Mouse (Mus musculus): ENCODE results near the gene Flvcr1. TPM values are rescaled to one million over a fixed set of nuclear protein-coding genes. Genes with fewer than 3 reads are reported as not detected.

Flvcr1 gene
- 10 to 100 TPM; 18.6 to 21.6 TPM for total RNA-seq (2021)
- long read RNA-seq, experiment 1, full-length matches to known transcripts, result 10 of 11 reads
- long read RNA-seq, experiment 1, partial matches to known transcripts, result 0 of 11 reads
- long read RNA-seq, experiment 1, other reads (novel, unspliced or antisense), result 1 of 11 reads
- long read RNA-seq, experiment 2, full-length matches to known transcripts, result 1 of 5 reads
- long read RNA-seq, experiment 2, partial matches to known transcripts, result 1 of 5 reads
- long read RNA-seq, experiment 2, other reads (novel, unspliced or antisense), result 3 of 5 reads

DNA sequence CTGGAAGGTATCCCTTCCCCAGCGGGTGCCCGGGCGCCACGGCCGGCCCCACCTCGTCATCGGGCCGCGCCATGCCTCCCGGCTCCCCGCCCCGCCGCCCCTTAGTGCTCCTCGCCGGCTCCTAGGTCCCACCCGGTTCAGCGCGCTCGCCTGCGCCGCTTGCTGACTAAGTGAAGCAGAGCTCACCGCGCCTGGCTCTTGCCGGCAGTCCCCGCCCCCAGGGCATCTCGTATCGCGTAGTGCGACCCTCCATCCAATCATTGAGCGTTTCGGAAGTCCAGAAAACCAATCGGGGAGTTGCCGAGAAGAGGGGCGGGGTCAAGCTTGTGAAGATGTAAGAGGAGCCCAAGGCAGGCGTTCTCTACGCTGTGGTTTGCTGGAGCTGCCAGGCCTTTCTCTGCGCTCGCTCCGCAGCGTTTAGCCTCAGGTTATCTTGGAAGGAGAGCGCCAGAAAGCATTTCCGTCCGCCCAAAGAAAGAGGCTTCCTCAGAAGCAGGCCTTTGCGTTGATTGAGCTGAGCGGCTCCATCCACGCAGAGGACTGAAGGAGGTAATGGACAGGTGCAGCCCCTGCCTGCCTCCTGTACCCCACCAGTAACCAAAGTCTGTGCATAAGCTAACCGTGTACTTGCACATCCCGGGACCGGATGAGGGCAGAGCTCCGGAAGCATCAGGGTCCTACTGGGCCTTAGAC is at the start of gene Flvcr1:
Flvcr1 (minus strand) TSS at position 138 of the 693 bp plus-strand sequence.
- peak; percentile 95 to 99 for DNase-seq (ENCODE audit: low spot score in 2 of 2)

DNA sequence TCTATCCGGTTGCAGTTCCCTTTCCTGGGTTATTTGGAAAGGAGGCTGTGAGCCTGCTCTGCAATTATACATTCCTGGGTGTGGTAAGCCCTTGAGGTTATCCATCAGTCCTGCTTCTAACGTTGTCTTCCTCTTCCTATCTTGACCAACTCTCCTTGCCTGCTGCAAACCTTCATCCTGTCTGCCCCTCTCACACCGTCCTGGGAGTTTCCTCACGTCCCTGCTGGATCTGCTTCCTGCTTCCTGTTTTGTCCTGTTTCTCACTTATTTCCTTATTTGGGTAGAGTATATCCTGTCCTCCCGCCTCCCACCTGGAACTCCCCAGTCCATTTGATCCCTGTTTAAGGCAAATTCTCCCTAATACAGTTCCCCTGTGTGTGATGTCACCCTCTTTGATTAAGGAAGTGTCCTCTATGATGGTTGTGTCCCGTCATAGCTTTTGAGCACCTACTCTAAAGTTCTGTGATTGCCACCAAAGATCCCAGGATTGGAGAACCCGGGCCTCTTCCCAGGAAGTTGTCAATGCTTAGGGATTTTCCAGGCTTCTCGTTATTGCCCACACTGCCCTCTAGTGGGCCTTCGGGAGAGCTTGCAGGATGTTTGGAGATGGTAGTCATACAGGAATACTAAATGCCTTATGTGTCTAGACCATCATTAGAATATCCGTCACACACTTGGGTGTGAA is 49.4 kb upstream of the Flvcr1 start:
- DNase-seq (ENCODE audit: low spot score in 2 of 2), result peak; percentile 36 to 67

DNA sequence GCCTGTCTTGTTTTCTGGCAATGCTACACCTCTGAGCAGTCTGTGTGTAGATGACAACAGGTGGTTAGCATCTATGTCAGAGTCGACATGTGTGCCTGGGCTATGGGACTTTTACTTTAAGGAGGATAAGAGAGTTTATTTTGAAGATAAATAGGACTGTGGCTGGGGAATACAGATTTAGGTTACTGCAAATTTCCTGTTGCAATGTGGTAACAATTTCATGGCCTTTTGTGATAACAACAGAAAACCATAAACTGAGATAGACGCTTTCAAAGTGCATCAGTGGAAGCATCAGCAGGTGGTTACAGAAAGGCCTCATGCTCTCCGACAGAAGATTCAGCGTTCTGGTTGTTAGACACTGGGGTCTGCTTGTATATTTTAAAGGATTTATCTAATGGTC is 47.5 kb upstream of the Flvcr1 start:
- no peak for DNase-seq (ENCODE audit: low spot score in 2 of 2)

DNA sequence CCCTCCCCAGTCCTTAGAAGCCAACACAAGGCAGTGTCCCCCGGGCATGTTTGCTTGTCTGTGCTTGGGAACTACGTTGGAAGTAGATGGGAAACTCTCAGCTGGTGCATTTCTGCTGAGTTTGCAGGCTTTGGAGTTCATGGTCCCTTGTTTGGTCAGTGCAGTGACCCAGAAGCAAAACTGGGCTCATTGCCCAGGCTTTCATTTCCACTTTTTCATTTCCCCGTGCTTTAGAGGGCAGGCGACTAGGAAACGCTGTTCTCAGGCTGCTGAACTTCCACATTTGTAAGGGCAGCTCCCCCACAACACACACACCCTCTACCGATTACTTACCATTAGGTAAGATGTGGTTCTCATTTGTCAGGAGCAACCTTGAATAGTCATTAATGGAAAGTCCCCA is 47.0 kb upstream of the Flvcr1 start:
- peak in 1 of 2 experiments; percentile 60 for DNase-seq (ENCODE audit: low spot score in 2 of 2)

DNA sequence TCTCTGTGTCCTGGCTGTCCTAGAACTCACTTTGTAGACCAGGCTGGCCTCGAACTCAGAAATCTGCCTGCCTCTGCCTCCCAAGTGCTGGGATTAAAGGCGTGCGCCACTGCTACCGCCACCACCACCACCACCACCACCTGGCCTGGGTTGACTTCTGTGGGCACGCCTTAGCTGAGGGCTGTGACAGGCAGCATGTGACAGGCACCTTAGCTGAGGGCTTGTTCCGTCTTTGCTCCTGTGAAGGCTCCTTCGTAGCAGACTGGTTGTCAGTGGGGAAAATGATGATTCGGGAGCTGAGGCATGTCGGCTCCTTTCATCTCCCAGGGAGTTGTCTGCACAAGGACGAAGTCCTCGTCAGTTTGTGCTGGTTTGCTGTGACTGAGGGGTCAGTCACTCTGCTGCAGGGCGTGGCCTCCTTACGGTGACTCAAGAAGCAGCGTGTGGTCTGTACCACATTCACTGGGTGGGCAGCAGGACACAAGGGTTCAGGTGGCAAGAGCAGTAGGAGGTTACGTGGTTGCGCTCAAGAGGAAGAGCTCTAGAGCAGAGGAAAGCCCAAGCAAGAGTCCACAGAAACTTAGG is 46.5 kb upstream of the Flvcr1 start:
- DNase-seq (ENCODE audit: low spot score in 2 of 2), result no peak

DNA sequence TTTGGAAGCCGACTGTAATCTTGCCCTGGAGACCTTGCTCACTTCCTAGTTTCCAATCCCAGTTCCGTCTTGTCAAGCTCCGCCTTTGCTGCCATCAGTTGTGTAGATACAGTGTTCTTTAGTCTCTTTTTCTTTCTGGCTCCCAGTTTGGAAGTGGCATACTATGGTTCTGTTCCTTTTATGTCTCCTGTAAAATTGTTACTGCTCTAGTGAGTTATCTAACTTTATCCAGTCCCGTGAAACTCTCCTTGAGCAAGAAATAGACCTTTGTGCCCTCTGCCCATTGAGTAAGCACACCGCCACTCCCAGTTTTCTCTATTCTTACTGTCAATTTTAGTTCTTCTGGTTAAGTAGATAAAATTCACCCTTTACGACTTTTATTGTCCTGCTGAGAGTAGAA is 45.7 kb upstream of the Flvcr1 start:
- no peak for DNase-seq (ENCODE audit: low spot score in 2 of 2)

DNA sequence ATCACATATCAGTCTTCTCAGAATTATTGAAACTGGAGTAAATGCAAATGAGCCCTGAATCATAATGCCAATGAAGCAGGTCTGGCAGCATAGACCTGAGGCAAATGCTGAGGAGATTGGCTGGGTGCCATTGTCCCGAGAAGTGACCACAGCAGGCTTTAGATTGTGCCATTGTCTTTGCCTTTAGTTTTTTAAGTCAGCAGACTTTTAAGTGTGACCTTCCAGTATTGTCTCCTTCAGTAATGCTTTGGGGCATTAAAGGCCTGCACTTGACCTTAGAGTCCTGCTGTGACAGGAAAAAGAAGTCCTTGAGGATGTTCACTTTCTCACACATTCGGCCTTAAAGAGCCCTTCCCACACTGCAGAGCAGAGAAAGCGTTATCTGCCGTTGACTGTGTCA is 44.3 kb upstream of the Flvcr1 start:
- no peak for DNase-seq (ENCODE audit: low spot score in 2 of 2)

DNA sequence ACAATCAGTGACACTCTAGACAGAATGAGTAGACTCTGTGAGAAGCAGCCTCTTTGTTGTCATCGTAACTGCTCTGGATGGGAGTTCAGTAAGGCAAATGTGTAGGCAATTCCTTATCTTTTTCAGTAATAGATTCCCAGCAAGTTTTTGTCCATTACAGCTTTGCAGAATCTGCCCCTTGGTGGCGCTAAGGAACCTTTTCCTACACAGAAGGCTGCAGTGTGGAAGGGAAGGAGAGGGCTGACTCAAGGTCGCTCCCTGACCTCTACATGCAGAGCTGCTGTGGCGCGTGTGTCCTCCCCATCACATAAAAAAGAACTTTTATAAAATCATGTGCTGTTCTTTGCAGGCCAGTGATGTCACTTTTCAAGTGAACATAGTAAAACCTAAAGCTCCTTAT is 42.4 kb upstream of the Flvcr1 start:
- no peak for DNase-seq (ENCODE audit: low spot score in 2 of 2)

DNA sequence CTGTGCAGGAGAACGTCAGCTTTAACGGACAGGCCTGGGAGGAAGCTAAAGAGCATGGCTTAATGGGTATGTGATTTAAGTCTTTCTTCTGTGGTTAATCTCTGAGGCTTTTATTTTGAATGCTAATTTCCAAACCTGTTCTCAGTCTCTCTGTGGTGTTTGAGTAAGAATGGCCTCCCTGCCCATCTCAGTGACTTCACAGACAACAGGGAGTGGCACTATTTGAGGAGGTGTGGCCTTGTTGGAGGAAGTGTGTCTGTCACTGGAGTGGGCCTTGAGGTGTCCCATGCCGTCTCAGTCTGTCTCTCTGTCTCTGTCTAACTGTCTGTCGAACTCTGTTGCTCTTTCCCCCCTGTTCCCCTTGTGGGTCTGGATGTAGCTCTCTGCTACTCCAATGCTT is 39.2 kb upstream of the Flvcr1 start:
- no peak for DNase-seq (ENCODE audit: low spot score in 2 of 2)

DNA sequence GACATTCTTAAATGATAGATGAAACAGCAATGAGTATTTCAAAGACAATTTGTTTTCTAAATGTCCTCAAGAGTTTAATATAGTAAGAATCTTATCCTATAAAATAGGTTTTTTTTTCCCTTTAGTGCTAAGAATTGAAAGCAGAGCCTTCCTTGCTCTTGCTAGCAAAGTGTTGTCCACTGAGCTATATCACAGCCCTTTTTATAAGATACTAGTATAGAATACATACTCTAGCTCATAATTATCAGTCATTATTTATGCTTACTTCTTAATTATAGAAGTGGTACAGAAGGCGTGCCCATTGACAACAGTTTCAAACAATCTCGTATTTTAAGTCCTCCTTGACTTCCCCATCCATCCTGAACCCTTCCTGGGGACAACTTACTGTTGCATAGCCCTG is 38.6 kb upstream of the Flvcr1 start:
- DNase-seq (ENCODE audit: low spot score in 2 of 2), result no peak

DNA sequence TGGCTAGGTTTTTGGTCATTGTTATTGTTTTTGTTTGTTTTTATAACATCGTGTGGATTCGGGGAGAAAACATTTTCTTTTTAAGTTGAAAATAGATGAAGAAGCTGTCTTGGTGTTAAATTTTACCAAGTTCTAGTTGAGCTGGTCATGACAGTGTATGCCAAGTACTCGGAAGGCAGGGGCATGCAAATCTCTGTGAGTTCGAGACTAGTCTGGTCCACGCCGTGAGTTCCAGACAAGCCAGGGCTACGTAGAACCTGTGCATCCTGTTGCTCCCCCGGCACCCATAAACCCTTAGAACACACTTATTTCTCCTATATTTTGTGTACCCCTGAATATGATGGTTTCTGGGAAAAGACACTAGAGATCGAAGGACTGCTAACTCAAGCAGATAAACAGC is 37.7 kb upstream of the Flvcr1 start:
- no peak for DNase-seq (ENCODE audit: low spot score in 2 of 2)

DNA sequence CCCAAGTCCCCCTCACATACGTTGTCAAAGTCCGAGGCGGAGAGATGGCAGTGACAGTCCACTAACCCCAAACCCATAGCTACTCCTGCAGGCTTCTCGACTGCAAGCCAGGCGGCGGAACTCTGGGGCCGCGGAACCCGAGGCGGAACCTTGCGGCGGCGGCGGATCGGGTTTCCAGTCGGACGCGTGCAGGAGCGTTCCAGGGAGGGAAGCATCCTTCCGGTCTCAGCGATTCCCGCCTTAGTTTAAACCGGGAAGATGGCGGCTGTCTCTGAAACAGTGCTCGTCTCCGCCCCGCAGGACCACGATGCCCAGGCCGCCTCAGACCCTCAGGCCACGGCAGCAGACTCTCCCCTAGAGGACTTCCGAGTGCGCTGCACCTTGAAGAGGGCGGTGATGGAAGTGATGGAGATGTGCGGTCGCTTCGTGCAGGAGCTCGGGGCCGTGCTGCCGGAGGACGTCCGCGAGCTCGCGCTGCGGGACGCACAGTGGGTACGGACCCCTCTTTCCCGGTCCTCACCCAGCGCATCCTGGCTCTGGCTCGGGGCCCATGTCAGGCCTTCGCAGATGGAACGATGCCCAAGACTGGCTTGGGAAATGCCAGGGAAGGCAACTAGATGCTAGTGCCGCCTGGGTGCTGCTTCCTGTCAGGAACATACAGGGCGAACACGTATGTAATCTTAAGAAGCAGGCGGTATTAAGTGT is 37.0 kb upstream of the Flvcr1 start, which contains the start of the genes Tatdn3 and Nsl1:
Tatdn3 (minus strand) TSS at position 152 of the 705 bp plus-strand sequence.
Nsl1 (plus strand) TSS at position 232 of the 705 bp plus-strand sequence.
- peak; percentile 92 to 94 for DNase-seq (ENCODE audit: low spot score in 2 of 2)

DNA sequence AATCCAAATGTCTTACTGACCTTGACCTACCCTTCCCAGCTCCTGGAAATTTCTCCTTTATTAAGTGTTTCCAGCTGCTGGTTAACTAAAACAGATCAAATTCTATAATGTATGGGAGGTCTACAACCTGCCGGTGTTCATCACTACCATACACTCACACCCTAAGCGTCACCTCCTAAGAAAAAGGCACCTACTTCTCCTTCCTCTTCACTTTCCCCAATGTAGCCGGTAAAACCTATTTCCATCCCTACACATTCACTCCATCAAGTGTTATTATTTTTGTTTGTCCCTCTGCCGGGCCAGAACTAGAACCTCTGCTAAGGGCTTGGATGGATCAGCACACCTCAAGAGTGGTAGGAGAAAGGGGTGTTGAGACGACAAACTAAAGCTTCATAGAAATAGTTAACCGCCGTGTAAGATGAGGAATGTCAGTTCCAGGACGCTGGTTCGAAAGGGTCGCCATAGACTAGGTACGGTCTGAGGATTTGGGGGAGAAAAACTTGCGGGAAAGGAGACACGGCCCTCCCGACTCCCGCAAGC is 36.4 kb upstream of the Flvcr1 start:
- peak in 1 of 2 experiments; percentile 18 for DNase-seq (ENCODE audit: low spot score in 2 of 2)

DNA sequence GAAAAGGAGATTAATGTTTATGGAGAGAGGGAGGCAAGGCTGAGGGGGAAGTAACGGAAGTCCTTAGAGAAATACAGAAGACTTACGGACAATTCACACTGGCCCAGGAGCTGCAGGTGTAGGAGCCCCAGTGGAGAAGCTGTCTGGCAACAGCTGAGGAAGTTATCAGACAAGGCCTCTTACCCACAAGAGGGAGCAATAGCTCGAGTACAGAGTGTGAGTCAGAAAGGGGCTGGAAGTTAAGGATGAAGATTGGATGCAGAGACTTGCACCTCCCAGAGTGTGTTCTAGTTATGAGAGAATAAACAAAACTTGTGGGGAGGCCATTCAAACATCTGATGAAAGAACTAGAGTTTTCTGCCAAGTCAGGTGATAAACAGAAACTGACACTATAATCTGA is 31.5 kb upstream of the Flvcr1 start:
- no peak for DNase-seq (ENCODE audit: low spot score in 2 of 2)

DNA sequence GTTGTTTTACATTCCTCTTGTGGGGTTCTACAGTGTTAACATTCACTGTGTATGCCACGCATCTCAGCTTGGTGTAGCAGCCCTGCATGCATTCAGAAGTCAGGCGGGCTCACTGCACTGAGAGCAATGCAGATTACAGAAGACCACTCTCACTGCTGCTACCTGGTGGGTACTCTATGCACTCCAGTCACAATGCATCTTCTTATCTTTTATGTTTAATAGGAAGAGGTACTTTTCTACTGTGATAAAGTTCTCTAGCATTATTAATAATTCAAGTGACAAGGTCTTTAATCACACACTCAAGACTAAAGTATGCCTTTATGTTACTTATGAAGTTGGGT is 29.5 kb upstream of the Flvcr1 start:
- DNase-seq (ENCODE audit: low spot score in 2 of 2), result no peak

DNA sequence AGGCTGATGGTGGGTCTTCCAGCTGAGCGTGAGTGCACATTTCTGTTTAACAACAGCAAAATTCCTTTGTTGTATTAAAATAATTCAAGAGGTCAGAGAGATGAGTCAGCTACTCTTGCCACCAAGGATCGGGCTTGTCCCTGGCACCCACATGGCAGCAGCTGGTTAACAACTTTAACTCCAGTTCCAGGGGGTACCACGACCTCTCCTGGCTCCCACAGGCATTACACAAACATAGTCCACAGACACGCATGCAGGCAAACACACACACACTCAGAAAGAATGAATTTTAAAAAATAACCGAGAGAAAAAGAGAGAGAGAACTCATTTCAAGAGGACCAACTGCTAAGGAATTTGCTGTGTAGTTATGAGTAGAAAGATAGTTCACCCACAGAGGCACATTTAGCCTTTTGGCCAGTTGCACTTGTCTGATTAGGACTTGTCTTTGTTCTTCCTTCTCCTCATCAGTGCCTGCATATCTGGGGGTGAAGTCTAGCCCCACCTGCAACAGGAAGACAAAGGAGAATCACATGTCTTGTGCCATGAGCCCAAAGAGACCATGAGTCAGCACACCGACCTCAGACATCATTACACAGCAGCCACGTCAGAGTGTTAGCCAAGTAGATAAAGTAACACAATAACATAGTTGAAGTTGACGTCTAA is 29.0 kb upstream of the Flvcr1 start:
- DNase-seq (ENCODE audit: low spot score in 2 of 2), result no peak

DNA sequence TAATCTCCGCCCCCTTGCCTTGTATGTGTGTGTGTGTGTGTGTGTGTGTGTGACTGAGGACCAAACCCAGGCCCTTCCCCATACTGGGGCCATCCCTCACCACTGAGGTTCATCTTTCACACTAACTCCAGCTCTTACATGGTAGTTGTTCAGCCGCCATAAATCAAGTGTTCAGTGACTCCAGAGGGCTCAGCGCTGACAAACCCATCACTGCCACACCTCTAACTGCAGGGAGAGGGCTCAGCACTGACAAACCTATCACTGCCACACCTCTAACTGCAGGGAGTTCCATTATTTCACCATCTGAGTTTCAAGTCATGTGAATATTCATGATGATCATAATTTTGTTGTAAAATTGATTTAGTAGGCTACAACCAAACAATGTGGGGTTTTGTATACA is 27.6 kb upstream of the Flvcr1 start:
- DNase-seq (ENCODE audit: low spot score in 2 of 2), result no peak

DNA sequence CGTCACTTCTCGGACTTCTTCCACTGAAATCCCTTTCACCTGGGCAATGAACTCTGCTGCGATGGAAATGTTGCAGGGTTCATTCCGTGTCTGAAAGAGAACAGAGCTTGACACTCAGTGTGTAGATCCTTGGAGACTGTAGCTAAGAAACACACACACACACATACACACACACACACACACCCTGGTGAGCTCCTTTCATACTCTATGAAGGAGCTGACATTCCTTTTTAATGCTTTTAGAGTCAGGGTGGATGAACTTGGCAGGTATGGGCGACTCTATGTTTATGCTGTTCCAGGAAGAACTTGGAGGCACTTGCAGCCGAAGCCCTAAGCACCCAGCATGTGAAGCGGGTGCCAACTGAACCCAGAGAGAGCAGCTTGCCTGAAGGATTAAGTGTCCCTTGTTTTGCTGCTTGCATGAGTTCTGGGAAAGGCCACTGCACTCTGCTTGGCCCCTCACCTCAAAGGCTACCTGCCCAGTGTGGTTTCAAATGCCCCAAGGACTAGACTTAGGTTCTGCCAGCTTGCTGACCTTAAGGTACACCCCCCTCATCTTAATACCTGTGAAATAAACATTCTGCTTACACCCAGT is 20.4 kb upstream of the Flvcr1 start:
- DNase-seq (ENCODE audit: low spot score in 2 of 2), result no peak

DNA sequence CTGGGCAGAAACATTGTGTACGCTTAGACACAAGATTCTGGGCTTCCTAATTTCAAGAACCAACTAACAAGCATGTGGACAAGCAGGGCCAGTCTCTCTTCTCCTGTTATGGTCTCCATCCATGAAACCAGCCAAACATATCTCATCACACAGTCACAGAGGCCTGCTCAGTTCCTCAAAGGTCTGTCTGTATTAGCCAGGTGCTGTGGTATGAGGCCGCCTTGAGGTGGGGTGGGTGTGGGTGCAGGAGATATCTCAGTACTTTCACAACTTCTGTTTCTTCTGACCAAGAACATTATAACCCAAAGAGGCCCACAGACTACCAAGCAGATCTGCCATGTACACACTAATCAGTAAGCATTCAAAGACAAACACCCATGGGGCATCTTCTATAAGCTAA is 19.3 kb upstream of the Flvcr1 start:
- DNase-seq (ENCODE audit: low spot score in 2 of 2), result no peak

DNA sequence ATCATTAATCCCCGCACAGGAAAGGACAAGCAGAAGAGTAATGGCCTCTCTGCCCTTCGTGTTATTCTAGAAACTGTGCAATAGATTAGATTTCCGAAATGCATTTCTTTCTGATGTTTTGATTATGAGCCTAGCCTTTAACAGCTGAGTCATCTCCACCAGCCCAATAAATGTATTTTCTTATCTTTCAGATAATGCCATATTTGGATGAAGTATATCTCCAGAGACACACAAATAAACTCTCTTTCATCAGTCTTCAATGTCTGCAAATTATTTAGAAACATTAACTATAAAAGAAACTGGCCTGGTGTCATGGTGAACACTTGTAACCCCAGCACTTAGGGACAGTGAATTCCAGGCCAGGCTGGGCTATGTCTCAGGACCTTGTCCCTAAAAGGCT is 16.7 kb upstream of the Flvcr1 start:
- DNase-seq (ENCODE audit: low spot score in 2 of 2), result no peak
